Mouse (Mus musculus) adrenal gland, postnatal 10 days (tissue): Measurements from ENCODE around the gene Adcy1. TPM values are rescaled to one million over a fixed set of nuclear protein-coding genes. Genes with fewer than 3 reads are reported as not detected.
A peak's percentile ranks its signal among the peaks of the same experiment; 100 is the strongest.
"Not testable (repeated sequence)": the region's sequence is repeated elsewhere in the genome, so short reads cannot be mapped to it uniquely, and the experiment has no call there.

Experiments used
- DNase-seq: peaks from one replicate; pipeline ENCODE4 v3.0.0; 2021; ENCODE audit warnings: mixed read lengths
- total RNA-seq, 2 experiments: library from RNA; stranded (reverse); gene quantifications; 2 replicates each; pipeline ENCODE4 v1.2.3; 2021

Gene Adcy1
- total RNA-seq, 2 experiments from 2014 or later: 3.3 to 4.4 TPM

DNA sequence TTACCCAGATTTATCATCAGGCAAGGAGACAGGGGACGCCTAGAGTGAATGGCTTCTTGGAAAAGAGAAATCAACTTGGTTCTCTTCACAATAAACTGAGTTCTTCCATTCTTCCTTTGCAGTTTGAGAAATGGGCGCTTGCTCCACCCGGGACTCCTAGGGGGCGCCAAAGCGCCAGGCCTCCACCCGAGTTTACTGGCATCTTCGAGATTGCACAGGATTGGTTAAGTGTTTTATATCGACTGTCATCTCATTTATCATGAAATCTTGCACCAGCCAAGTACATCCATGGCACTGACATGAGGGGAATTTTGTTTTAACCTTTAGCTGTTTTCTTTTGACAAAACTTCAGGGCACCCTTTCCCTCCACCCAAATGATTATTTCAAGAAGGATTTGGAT lies 152.4 kb downstream of the Adcy1 start:
- DNase-seq: peak; percentile 85

DNA sequence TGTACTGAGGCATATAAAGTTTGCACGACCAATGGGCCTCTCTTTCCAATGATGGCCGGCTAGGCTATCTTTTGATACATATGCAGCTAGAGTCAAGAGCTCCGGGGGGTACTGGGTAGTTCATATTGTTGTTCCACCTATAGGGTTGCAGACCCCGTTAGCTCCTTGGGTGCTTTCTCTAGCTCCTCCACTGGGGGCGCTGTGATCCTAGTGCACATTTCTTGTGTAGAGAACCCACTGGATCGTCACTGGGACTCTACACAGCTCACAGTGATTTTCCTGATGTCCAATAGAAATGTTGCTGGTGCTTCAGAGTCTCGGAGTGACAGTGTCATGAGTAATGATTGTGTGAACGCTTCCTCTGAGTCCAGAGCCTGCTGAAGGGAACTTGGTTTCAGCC lies 158.5 kb downstream of the Adcy1 start:
- not testable (repeated sequence) for DNase-seq

GRCm38 (mm10) chr11:7226200-7226599 lies 162.9 kb downstream of the Adcy1 start:
- DNase-seq: no peak

GRCm38 (mm10) chr11:7226810-7227550 lies 163.7 kb downstream of the Adcy1 start:
- no peak for DNase-seq

GRCm38 (mm10) chr11:7228107-7228506 lies 164.8 kb downstream of the Adcy1 start:
- no peak for DNase-seq

Other genes with a start within 250 kb of the Adcy1 start
- gene Gm11983, start 225.8 kb upstream of the Adcy1 start, total RNA-seq: not detected
- not detected for gene Gm11985, start 125.1 kb downstream of the Adcy1 start, total RNA-seq
- gene Igfbp1, start 134.3 kb downstream of the Adcy1 start, total RNA-seq: 100 to 1,000 TPM; 133 to 360 TPM
- gene Igfbp3, start 150.4 kb downstream of the Adcy1 start, total RNA-seq: 10 to 100 TPM; 51.9 to 77.2 TPM